ENCODE assay signal across 23 mouse cellular contexts in genomic region chr13:34256676-34257075, GRCm38 (mm10).
DNase-seq lines count a peak whose midpoint lies in the region; ATAC-seq and TF ChIP-seq lines count a peak whose summit lies in the region.
"Had no signal": no experiment of that assay in that cellular context is flagged by ENCODE, and none has a peak within 500 bp of the region (broad histone marks: within the 10 kb centered on the region; RNA-seq: fewer than 3 reads in every experiment).

No protein-coding gene starts in this region.

- TF ChIP-seq CTCF in left cerebral cortex, adult 2 months (IDR thresholded peaks at IDR 0.05), result no peak
- TF ChIP-seq CTCF in intestine, postnatal 0 days (IDR thresholded peaks at IDR 0.05; ENCODE audit: low read depth), result no peak
- no peak for TF ChIP-seq CTCF in liver, postnatal 0 days (IDR thresholded peaks at IDR 0.05; ENCODE audit: low read depth)

- no peaks in the 10 kb centered on the region for H3K27me3 ChIP-seq in intestine, postnatal 0 days (replicated peaks; ENCODE audit: control insufficient read depth, insufficient read depth, low read length)
- H3K27me3 ChIP-seq in kidney, embryonic 16.5 days (ENCODE audit: insufficient read depth, low read length), result no peaks in the 10 kb centered on the region
- H3K27me3 ChIP-seq in liver, postnatal 0 days (ENCODE audit: insufficient read depth, low read length), result no peaks in the 10 kb centered on the region
- H3K27me3 ChIP-seq in midbrain, embryonic 16.5 days (ENCODE audit: control insufficient read depth, insufficient read depth, low read depth, low read length), result no peaks in the 10 kb centered on the region
- no peaks in the 10 kb centered on the region for H3K27me3 ChIP-seq in heart, embryonic 11.5 days (ENCODE audit: control insufficient read depth, insufficient read depth, low read length)
- H3K27me3 ChIP-seq: embryonic facial prominence, embryonic 12.5 days; heart, embryonic 12.5 days; liver, embryonic 15.5 days; midbrain, embryonic 13.5 days; neural tube, embryonic 12.5 days; Patski had no signal

- intact Hi-C loops in left cerebral cortex, adult 2 months (cut with DNase I), result no loop called here

- ATAC-seq in intestine, postnatal 0 days, result peak; percentile 50
- ATAC-seq in kidney, embryonic 16.5 days (ENCODE audit: low FRiP score, low TSS enrichment), result peak; percentile 77; the same call in 1 of the 2 replicates
- peak; percentile 74 for ATAC-seq in liver, postnatal 0 days
- no peak for ATAC-seq in midbrain, embryonic 16.5 days
- ATAC-seq in heart, embryonic 11.5 days (replicated peaks; ENCODE audit: insufficient number of reproducible peaks, low FRiP score, low TSS enrichment), result no peak
- ATAC-seq: forebrain, postnatal 0 days; lung, postnatal 0 days; midbrain, embryonic 13.5 days; Patski had no signal

- no peak for TF ChIP-seq EP300 in liver, postnatal 0 days (IDR thresholded peaks at IDR 0.05; ENCODE audit: low read depth)

- no peak overlapping the region for H3K4me3 ChIP-seq in left cerebral cortex, adult 2 months
- H3K4me3 ChIP-seq in intestine, postnatal 0 days (ENCODE audit: low read depth, low read length), result no peak overlapping the region
- no peak overlapping the region for H3K4me3 ChIP-seq in kidney, embryonic 16.5 days (ENCODE audit: low read length)
- no peak overlapping the region for H3K4me3 ChIP-seq in liver, postnatal 0 days (ENCODE audit: low read depth, low read length)
- H3K4me3 ChIP-seq in midbrain, embryonic 16.5 days (ENCODE audit: low read depth, low read length), result no peak overlapping the region
- H3K4me3 ChIP-seq in heart, embryonic 11.5 days (ENCODE audit: low read depth, low read length), result no peak overlapping the region
- H3K4me3 ChIP-seq: embryonic facial prominence, embryonic 12.5 days; heart, embryonic 12.5 days; liver, embryonic 15.5 days; midbrain, embryonic 13.5 days; neural tube, embryonic 12.5 days had no signal

- H3K4me2 ChIP-seq in intestine, postnatal 0 days (replicated peaks; ENCODE audit: low read depth), result no peak overlapping the region
- H3K4me2 ChIP-seq in kidney, embryonic 16.5 days (replicated peaks; ENCODE audit: low read depth, low read length), result no peak overlapping the region
- H3K4me2 ChIP-seq in liver, postnatal 0 days (ENCODE audit: low read depth, low read length), result no peak overlapping the region
- H3K4me2 ChIP-seq in midbrain, embryonic 16.5 days (ENCODE audit: low read length), result no peak overlapping the region
- H3K4me2 ChIP-seq in heart, embryonic 11.5 days, result no peak overlapping the region
- H3K4me2 ChIP-seq: embryonic facial prominence, embryonic 12.5 days; heart, embryonic 12.5 days; liver, embryonic 15.5 days; midbrain, embryonic 13.5 days; neural tube, embryonic 12.5 days had no signal

- no peaks in the 10 kb centered on the region for H3K9me3 ChIP-seq in intestine, postnatal 0 days (ENCODE audit: control insufficient read depth)
- no peaks in the 10 kb centered on the region for H3K9me3 ChIP-seq in kidney, embryonic 16.5 days (ENCODE audit: low read length)
- H3K9me3 ChIP-seq in liver, postnatal 0 days (ENCODE audit: low read length), result no peaks in the 10 kb centered on the region
- H3K9me3 ChIP-seq in midbrain, embryonic 16.5 days (replicated peaks; ENCODE audit: control insufficient read depth, low read length, poor library complexity, severe bottlenecking), result no peaks in the 10 kb centered on the region
- no peaks in the 10 kb centered on the region for H3K9me3 ChIP-seq in heart, embryonic 11.5 days (replicated peaks; ENCODE audit: control insufficient read depth, low read length)
- H3K9me3 ChIP-seq: embryonic facial prominence, embryonic 12.5 days; heart, embryonic 12.5 days; liver, embryonic 15.5 days; midbrain, embryonic 13.5 days; neural tube, embryonic 12.5 days had no signal

- H3K27ac ChIP-seq in left cerebral cortex, adult 2 months, result peak overlapping the region; percentile 47
- H3K27ac ChIP-seq in intestine, postnatal 0 days (ENCODE audit: low read depth, low read length), result no peak overlapping the region; the same call in 1 of the 2 replicates
- H3K27ac ChIP-seq in kidney, embryonic 16.5 days (ENCODE audit: low read length), result no peak overlapping the region
- no peak overlapping the region; the same call in 1 of the 2 replicates for H3K27ac ChIP-seq in liver, postnatal 0 days (ENCODE audit: low read depth)
- H3K27ac ChIP-seq in midbrain, embryonic 16.5 days (ENCODE audit: low read length), result no peak overlapping the region
- no peak overlapping the region for H3K27ac ChIP-seq in heart, embryonic 11.5 days (ENCODE audit: low read depth, low read length)
- H3K27ac ChIP-seq: embryonic facial prominence, embryonic 12.5 days; liver, embryonic 15.5 days; midbrain, embryonic 13.5 days; neural tube, embryonic 12.5 days; stomach, postnatal 0 days had no signal

- H3K36me3 ChIP-seq in intestine, postnatal 0 days (ENCODE audit: control insufficient read depth, insufficient read depth), result no peaks in the 10 kb centered on the region
- no peaks in the 10 kb centered on the region for H3K36me3 ChIP-seq in kidney, embryonic 16.5 days (ENCODE audit: insufficient read depth, low read length)
- no peaks in the 10 kb centered on the region; the same call in 1 of the 2 replicates for H3K36me3 ChIP-seq in liver, postnatal 0 days (replicated peaks; ENCODE audit: insufficient read depth, low read length)
- no peaks in the 10 kb centered on the region for H3K36me3 ChIP-seq in midbrain, embryonic 16.5 days (ENCODE audit: control insufficient read depth, insufficient read depth, low read length)
- H3K36me3 ChIP-seq in heart, embryonic 11.5 days (ENCODE audit: control insufficient read depth, insufficient read depth, low read length), result no peaks in the 10 kb centered on the region
- H3K36me3 ChIP-seq: embryonic facial prominence, embryonic 12.5 days; heart, embryonic 12.5 days; midbrain, embryonic 13.5 days; neural tube, embryonic 12.5 days had no signal

- DNase-seq in left cerebral cortex, adult 2 months (ENCODE audit: extremely low spot score in 1 of 2, low spot score in 2 of 2), result no peak
- no peak for DNase-seq in left cerebral cortex, adult 8-10 months (ENCODE audit: low spot score in 2 of 2)
- DNase-seq in liver, postnatal 0 days, result no peak
- DNase-seq: adrenal gland, postnatal 36 days; cerebellum, adult 9-11 months; forebrain, postnatal 0 days; gastrocnemius, postnatal 14 days; heart, adult 11 months; heart, postnatal 10 days; right cerebral cortex, postnatal 14 days; thymus, adult 2 months had no signal

- H3K4me1 ChIP-seq in intestine, postnatal 0 days (replicated peaks; ENCODE audit: control insufficient read depth, insufficient read depth, low read length), result peaks cover 14% of the 10 kb centered on the region
- H3K4me1 ChIP-seq in kidney, embryonic 16.5 days (ENCODE audit: insufficient read depth, low read length), result peaks cover 15% of the 10 kb centered on the region
- peaks cover 46% of the 10 kb centered on the region for H3K4me1 ChIP-seq in liver, postnatal 0 days (ENCODE audit: insufficient read depth)
- peaks cover 5% of the 10 kb centered on the region; the same call in 1 of the 2 replicates for H3K4me1 ChIP-seq in midbrain, embryonic 16.5 days (ENCODE audit: control insufficient read depth, insufficient read depth, low read length)
- H3K4me1 ChIP-seq in heart, embryonic 11.5 days (ENCODE audit: control insufficient read depth, insufficient read depth, low read length), result peaks cover 13% of the 10 kb centered on the region; the same call in 1 of the 2 replicates

- 51% methylated on average over 2 of the region's 2 CpGs for WGBS in intestine, postnatal 0 days
- WGBS in kidney, embryonic 16.5 days, result 84% methylated on average over 2 of the region's 2 CpGs
- 66% methylated on average over 2 of the region's 2 CpGs for WGBS in liver, postnatal 0 days (ENCODE audit: insufficient replicate concordance)
- WGBS in midbrain, embryonic 16.5 days, result 94% methylated on average over 2 of the region's 2 CpGs
- 97% methylated on average over 2 of the region's 2 CpGs for WGBS in heart, embryonic 11.5 days (ENCODE audit: insufficient replicate concordance)

- H3K9ac ChIP-seq in intestine, postnatal 0 days (ENCODE audit: low read depth, low read length), result no peak overlapping the region
- H3K9ac ChIP-seq in kidney, embryonic 16.5 days (replicated peaks; ENCODE audit: low read length), result no peak overlapping the region
- H3K9ac ChIP-seq in liver, postnatal 0 days (replicated peaks), result no peak overlapping the region
- H3K9ac ChIP-seq in midbrain, embryonic 16.5 days (ENCODE audit: low read depth, low read length), result no peak overlapping the region
- no peak overlapping the region for H3K9ac ChIP-seq in heart, embryonic 11.5 days (ENCODE audit: low read depth, low read length)
- H3K9ac ChIP-seq: embryonic facial prominence, embryonic 12.5 days; forebrain, postnatal 0 days; heart, embryonic 12.5 days; liver, embryonic 15.5 days; midbrain, embryonic 13.5 days; neural tube, embryonic 12.5 days had no signal

Comparison
In these comparisons a context has a peak if more than half of its experiments do, and no peak if none do; other contexts are left out.
1. ATAC-seq: peak in intestine, postnatal 0 days (single experiment), kidney, embryonic 16.5 days (single experiment) and liver, postnatal 0 days (single experiment); none in midbrain, embryonic 16.5 days (single experiment) and heart, embryonic 11.5 days (single experiment).